Mouse (Mus musculus): ENCODE measurements around the gene Olfr789.

Olfr789 gene

DNA sequence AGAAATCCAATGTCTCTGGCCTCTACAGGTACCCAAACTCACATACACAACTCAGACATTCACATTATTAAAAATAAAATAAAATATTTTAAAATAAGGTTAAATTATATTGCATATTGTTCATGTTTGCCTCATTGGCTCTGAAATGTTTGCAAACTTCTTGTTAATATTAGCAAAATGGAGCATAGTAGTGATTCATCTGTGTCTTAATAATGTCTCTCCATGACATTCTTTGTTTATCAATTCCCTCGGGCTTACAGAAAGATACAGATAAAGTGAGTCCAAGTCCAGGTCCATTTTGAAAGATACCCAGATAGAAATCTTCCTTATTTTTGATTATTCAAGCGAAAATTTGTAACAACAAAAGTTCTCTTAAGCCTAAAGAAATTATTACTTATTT lies at the start of gene Olfr789:
Gene Olfr789 (plus strand): TSS at position 301 of the 400 bp plus-strand sequence.
- DNase-seq (ENCODE audit: low read depth, low spot score), result no peak

DNA sequence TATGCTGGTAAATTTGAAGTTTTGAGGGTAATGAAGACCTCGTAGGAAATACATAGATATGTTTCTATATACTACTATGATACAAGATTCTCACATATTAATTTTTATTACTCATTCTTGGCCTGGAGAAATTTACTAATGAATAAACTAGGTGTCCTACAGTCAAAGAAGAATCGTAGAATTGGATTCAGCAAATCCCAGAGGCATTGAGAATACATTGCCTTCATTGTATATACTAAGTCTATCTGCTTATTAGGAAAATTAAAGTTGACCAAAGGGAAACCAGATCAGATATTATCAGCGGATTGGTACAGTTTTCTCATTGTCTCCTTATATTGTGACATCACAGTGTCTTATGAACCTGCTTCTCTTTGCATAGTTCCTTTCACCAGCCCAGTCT lies 23.0 kb upstream of the Olfr789 start, which contains the start of gene Olfr787:
Gene Olfr787 (plus strand): TSS at position 301 of the 400 bp plus-strand sequence.
- DNase-seq (ENCODE audit: low read depth, low spot score), result no peak

DNA sequence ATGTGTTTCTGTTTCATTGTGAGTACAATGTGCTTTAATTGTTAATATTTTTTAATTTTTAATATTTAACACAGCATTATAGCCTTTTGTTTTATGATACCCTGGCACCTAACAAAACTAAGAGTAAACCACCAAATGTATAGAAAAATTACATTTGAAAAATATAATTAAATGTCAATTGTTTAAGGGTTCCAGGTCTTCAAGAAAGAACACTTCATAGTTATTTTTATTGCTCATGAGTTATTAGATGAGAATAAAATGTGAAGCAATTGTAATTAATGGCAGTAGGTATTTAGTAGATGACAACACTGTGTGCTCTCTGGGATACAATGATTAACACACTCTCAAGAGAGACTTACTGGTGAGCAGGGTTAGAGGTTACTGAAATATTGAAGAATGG lies 13.9 kb upstream of the Olfr789 start, which contains the start of gene Olfr788:
Gene Olfr788 (plus strand): TSS at position 301 of the 400 bp plus-strand sequence.
- no peak for DNase-seq (ENCODE audit: low read depth, low spot score)

DNA sequence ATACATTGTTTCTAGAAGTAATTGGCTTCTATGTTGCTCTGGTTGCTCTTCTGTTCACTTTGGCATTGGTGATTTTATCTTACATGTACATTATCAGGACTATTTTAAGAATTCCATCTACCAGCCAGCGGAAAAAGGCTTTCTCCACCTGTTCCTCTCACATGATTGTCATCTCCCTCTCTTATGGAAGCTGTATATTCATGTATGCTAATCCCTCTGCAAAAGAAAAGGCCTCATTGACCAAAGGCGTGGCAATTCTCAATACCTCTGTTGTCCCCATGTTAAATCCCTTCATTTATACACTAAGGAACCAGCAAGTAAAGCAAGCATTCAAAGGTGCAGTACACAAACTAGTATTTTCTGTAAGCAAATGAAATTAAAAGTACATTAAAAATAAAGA lies 11.3 kb upstream of the Olfr789 start:
- DNase-seq (ENCODE audit: low read depth, low spot score), result no peak

DNA sequence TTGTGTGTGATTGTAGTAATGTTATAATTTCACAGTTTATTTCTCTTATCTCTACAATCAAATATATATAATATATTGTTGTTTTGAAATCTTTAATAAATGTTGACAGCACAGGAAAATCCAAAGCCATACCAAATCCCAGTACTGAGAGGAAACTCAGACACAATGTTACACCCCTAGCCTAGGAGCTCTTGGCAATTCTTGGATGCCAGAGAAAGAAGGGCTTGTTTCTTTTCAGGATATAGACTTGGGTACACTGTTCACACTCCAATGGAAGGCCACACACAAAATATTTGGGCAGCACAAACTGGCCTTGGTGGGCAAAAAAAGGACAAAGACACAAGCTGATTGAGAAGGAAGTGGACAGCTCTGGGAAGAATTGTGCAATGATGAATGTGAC lies 10.8 kb upstream of the Olfr789 start:
- DNase-seq (ENCODE audit: low read depth, low spot score), result no peak

DNA sequence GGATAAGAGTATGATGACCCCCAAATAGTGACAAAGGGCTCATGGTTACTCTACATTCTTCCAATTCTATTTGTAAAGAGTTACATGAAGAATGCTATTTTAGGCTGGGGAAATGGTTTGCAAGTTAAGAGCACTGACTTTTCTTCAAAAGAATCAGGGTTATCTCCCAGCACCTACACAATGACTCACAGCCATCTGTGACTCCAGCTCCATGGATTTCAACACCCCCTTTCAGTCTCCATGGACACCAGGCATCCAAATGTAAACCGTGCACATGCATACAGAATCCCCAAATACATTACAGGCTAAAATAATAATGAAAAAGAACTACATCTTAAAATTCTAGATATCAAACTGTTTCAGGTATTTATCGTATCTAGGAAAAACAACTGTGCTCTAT lies 5.5 kb downstream of the Olfr789 start:
- DNase-seq (ENCODE audit: low read depth, low spot score), result no peak

DNA sequence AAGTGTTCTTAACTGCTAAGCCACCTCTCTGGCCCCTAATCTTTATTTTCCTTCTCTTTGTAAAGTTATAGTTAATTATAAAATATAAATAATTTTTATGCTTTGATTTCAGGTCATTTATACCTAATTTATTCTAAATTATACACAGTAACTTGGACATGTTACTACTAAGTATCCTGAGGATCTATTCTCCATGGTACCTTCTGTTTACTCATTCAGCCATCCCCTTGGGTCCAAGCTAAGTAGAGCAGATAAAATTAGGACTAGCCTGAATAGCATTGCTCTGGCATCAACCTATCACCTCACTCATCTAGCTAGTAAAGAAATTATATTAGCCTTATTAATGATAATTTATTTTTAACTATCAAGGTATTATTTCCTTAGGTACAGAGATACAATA lies 13.6 kb downstream of the Olfr789 start, which contains the start of gene Olfr790:
Gene Olfr790 (plus strand): TSS at position 301 of the 400 bp plus-strand sequence.
- no peak for DNase-seq (ENCODE audit: low read depth, low spot score)

DNA sequence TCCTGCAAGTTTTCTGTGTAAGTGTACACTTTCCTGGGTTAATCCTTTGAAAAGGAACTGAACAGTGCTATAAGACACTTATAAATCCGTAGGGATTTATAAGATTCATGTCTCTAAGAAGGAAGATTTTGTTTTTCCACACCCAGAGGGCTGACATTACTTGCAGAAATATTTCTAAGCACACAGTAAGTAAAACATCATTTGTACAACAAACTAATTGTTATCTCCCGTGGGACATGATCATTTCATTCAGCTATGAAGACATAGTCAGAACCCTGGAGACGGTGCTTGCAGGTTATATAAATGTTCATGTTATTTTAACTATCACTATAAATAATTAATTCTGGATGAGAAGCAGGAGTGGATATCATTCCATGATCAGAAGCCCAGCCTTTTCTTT lies 36.9 kb downstream of the Olfr789 start, which contains the start of gene Olfr791:
Gene Olfr791 (plus strand): TSS at position 301 of the 400 bp plus-strand sequence.
- no peak for DNase-seq (ENCODE audit: low read depth, low spot score)

DNA sequence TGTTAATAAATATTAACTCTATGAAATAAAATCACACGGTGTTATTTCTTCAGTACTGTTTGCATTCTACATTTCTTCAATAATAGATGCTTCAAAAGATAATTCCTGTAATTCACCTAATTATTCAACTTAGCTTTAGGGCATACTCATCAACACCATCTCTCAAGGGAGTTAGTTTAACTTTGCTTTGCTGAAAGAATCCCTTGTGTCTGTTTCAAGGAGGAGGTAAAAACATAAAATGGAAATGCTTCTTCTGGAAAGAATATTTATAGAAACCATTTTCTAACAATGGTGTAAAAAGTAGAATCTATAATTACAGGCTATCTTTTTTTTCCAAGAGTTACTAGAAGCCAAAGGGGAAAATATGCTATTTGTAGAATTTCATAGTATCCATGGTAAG lies 54.3 kb downstream of the Olfr789 start, which contains the start of gene Olfr792:
Gene Olfr792 (plus strand): TSS at position 301 of the 400 bp plus-strand sequence.
- no peak for DNase-seq (ENCODE audit: low read depth, low spot score)

All from embryo, embryonic 11.5 days (tissue).